Mouse (Mus musculus) C2C12 (cell line): ENCODE measurements at regions not wholly inside any gene's neighbourhood (a gene's known extent, or its start where the extent isn't known, plus 50 kb on each side); places are given as distances from the start of the nearest gene placed in this dataset.

Experiments used
- H3K27me3 ChIP-seq: one replicate; pipeline ENCODE4 v1.6.1; 2011; ENCODE audit not compliant: control insufficient read depth, insufficient read depth, insufficient read length
- H3K36me3 ChIP-seq: one replicate; pipeline ENCODE4 v1.6.1; 2011; ENCODE audit not compliant: control insufficient read depth, insufficient read depth
- H3K4me3 ChIP-seq: one replicate; pipeline ENCODE4 v1.5.1; 2011; ENCODE audit warnings: mild to moderate bottlenecking, control low read depth; ENCODE audit not compliant: poor library complexity, insufficient read depth, severe bottlenecking
- H3K79me2 ChIP-seq: one replicate; pipeline ENCODE4 v1.6.1; 2011; ENCODE audit not compliant: control insufficient read depth, insufficient read depth
- H3K79me3 ChIP-seq: one replicate; pipeline ENCODE4 v1.6.1; 2011; ENCODE audit warnings: low read depth, control low read depth
- H3ac ChIP-seq: one replicate; pipeline ENCODE3; 2011; ENCODE audit warnings: low read depth; ENCODE audit not compliant: control insufficient read depth, insufficient read length
- CEBPB ChIP-seq: IDR thresholded peaks from one replicate; pipeline ENCODE4 v1.6.1; 2011; ENCODE audit warnings: low read depth, mild to moderate bottlenecking, control low read depth, moderate library complexity
- CTCF ChIP-seq: IDR thresholded peaks from one replicate; pipeline ENCODE4 v1.5.1; 2011; ENCODE audit not compliant: control insufficient read depth, insufficient read depth, insufficient read length
- FOSL1 ChIP-seq: IDR thresholded peaks from one replicate; pipeline ENCODE4 v1.8.0; 2011; ENCODE audit warnings: mild to moderate bottlenecking, low read length; ENCODE audit not compliant: poor library complexity, insufficient read depth, severe bottlenecking
- MAX ChIP-seq: IDR thresholded peaks from one replicate; pipeline ENCODE4 v1.6.1; 2011; ENCODE audit warnings: mild to moderate bottlenecking, control low read depth
- MYOD1 ChIP-seq: IDR thresholded peaks from one replicate; pipeline ENCODE4 v1.6.1; 2011; ENCODE audit warnings: low read depth; ENCODE audit not compliant: control insufficient read depth, insufficient read length
- MYOG ChIP-seq: IDR thresholded peaks from one replicate; pipeline ENCODE4 v1.6.1; 2011; ENCODE audit not compliant: control insufficient read depth, insufficient read length; ENCODE audit errors: extremely low read depth
- USF1 ChIP-seq: IDR thresholded peaks from one replicate; pipeline ENCODE4 v1.6.1; 2011; ENCODE audit warnings: low read depth, mild to moderate bottlenecking, control low read depth, moderate library complexity

GRCm38 (mm10) chr8:24240211-24240983, 485.3 kb downstream of the Adam3 start:
- Histone ChIP-seq H3K36me3 (no peaks in the 10 kb centered on the region), H3K79me3 (no peaks in the 10 kb centered on the region), H3ac (no peak overlapping the region), H3K27me3 (no peaks in the 10 kb centered on the region), H3K79me2 (no peaks in the 10 kb centered on the region), H3K4me3 (no peak overlapping the region)
- TF ChIP-seq MYOD1 (no peak), CTCF (no peak), MAX (no peak), CEBPB (no peak), USF1 (no peak), MYOG (no peak), FOSL1 (no peak)

- Histone ChIP-seq H3K79me3 (no peaks in the 10 kb centered on the region), H3ac (no peak overlapping the region), H3K4me3 (no peak overlapping the region), H3K79me2 (no peaks in the 10 kb centered on the region), H3K36me3 (no peaks in the 10 kb centered on the region), H3K27me3 (no peaks in the 10 kb centered on the region)
- no peak for TF ChIP-seq CTCF
- TF ChIP-seq MYOG, result no peak
- no peak for TF ChIP-seq MYOD1
- no peak for TF ChIP-seq FOSL1
- TF ChIP-seq USF1, result no peak
- no peak for TF ChIP-seq MAX
- no peak for TF ChIP-seq CEBPB
These were observed 490.7 kb downstream of the Adam3 start for GRCm38 (mm10) chr8:24234981-24235380.

GRCm38 (mm10) chr8:24228148-24228547, 497.5 kb downstream of the Adam3 start:
- Histone ChIP-seq H3K4me3 (no peak overlapping the region), H3ac (no peak overlapping the region), H3K79me3 (no peaks in the 10 kb centered on the region), H3K79me2 (no peaks in the 10 kb centered on the region), H3K36me3 (no peaks in the 10 kb centered on the region), H3K27me3 (no peaks in the 10 kb centered on the region)
- TF ChIP-seq MAX (no peak), MYOD1 (no peak), CTCF (no peak), MYOG (no peak), CEBPB (no peak), USF1 (no peak), FOSL1 (no peak)

- H3ac ChIP-seq, result no peak overlapping the region
- no peak overlapping the region for H3K4me3 ChIP-seq
- no peaks in the 10 kb centered on the region for H3K79me2 ChIP-seq
- no peaks in the 10 kb centered on the region for H3K36me3 ChIP-seq
- TF ChIP-seq FOSL1 (no peak), MYOG (no peak), CTCF (no peak), USF1 (no peak), CEBPB (no peak), MYOD1 (no peak), MAX (no peak)
- no peaks in the 10 kb centered on the region for H3K27me3 ChIP-seq
- no peaks in the 10 kb centered on the region for H3K79me3 ChIP-seq
These were observed 498.1 kb downstream of the Adam3 start for GRCm38 (mm10) chr8:24227331-24228072.

- no peaks in the 10 kb centered on the region for H3K79me2 ChIP-seq
- TF ChIP-seq USF1, result no peak
- TF ChIP-seq CEBPB, result no peak
- TF ChIP-seq MAX, result no peak
- no peak for TF ChIP-seq CTCF
- no peak for TF ChIP-seq MYOD1
- no peak for TF ChIP-seq FOSL1
- no peak for TF ChIP-seq MYOG
- H3K4me3 ChIP-seq, result no peak overlapping the region
- peaks cover 3% of the 10 kb centered on the region for H3K27me3 ChIP-seq
- H3K79me3 ChIP-seq, result no peaks in the 10 kb centered on the region
- H3ac ChIP-seq, result no peak overlapping the region
- no peaks in the 10 kb centered on the region for H3K36me3 ChIP-seq
These were observed 505.4 kb downstream of the Adam3 start for GRCm38 (mm10) chr8:24220222-24220621.
